Comparison of ENCODE assay signal across 8 mouse cellular contexts in genomic region chr19:31746635-31747034, GRCm38 (mm10). TPM values are rescaled to one million over a fixed set of nuclear protein-coding genes. Genes with fewer than 3 reads are reported as not detected.
DNase-seq lines count a peak whose midpoint lies in the region; ATAC-seq and TF ChIP-seq lines count a peak whose summit lies in the region.

No protein-coding gene starts in this region.

- H3K27ac ChIP-seq in left cerebral cortex, adult 2 months = no peak overlapping the region
- no peak overlapping the region for H3K27ac ChIP-seq in ES-E14 (ENCODE audit: insufficient read depth, low read depth, low read length, poor library complexity, severe bottlenecking)
- H3K27ac ChIP-seq in liver, postnatal 0 days (ENCODE audit: low read depth) = no peak overlapping the region

- in situ Hi-C loops in ES-E14 (cut with MboI; ENCODE audit: low sequenced_read_pairs in 2 of 2, unreplicated experiment in 2 of 2) = no loop called here

- WGBS in liver, postnatal 0 days (ENCODE audit: insufficient replicate concordance) = 18% methylated on average over 2 of the region's 2 CpGs

- no peaks in the 10 kb centered on the region for H3K27me3 ChIP-seq in liver, postnatal 0 days (ENCODE audit: insufficient read depth, low read length)

- no peak for TF ChIP-seq EP300 in liver, postnatal 0 days (IDR thresholded peaks at IDR 0.05; ENCODE audit: low read depth)

- no peak overlapping the region for H3K4me3 ChIP-seq in left cerebral cortex, adult 2 months
- H3K4me3 ChIP-seq in ES-E14 (ENCODE audit: insufficient read depth in 1 of 2, low read depth in 1 of 2, low read length in 2 of 2, poor library complexity in 1 of 2, severe bottlenecking in 1 of 2) = no peak overlapping the region
- H3K4me3 ChIP-seq in liver, postnatal 0 days (ENCODE audit: low read depth, low read length) = no peak overlapping the region

- peak; percentile 66 for TF ChIP-seq CTCF in left cerebral cortex, adult 2 months (IDR thresholded peaks at IDR 0.05)
- TF ChIP-seq CTCF in liver, postnatal 0 days (IDR thresholded peaks at IDR 0.05; ENCODE audit: low read depth) = peak; percentile 71

- no peak overlapping the region for H3K9ac ChIP-seq in ES-E14 (ENCODE audit: insufficient read depth, low read depth, low read length, poor library complexity, severe bottlenecking)
- no peak overlapping the region for H3K9ac ChIP-seq in liver, postnatal 0 days (replicated peaks)

- intact Hi-C loops in left cerebral cortex, adult 2 months (cut with DNase I) = loop anchor here (10.0 kb wide), 1 partner anchor 1082 kb away; no protein-coding TSS in a partner anchor

- H3K36me3 ChIP-seq in ES-E14 (ENCODE audit: control insufficient read depth, insufficient read depth, low read length, poor library complexity, severe bottlenecking) = no peaks in the 10 kb centered on the region
- no peaks in the 10 kb centered on the region for H3K36me3 ChIP-seq in liver, postnatal 0 days (replicated peaks; ENCODE audit: insufficient read depth, low read length)

- no peak overlapping the region for H3K4me2 ChIP-seq in liver, postnatal 0 days (ENCODE audit: low read depth, low read length)

- ATAC-seq in liver, postnatal 0 days = no peak
- no peak for ATAC-seq in erythroid progenitor cell, adult 5-6 weeks (replicated peaks; ENCODE audit: low FRiP score, poor library complexity, severe bottlenecking)

- H3K4me1 ChIP-seq in ES-E14 (ENCODE audit: control insufficient read depth in 2 of 2, insufficient read depth in 2 of 2, low read length in 2 of 2, poor library complexity in 1 of 2) = no peaks in the 10 kb centered on the region
- no peaks in the 10 kb centered on the region for H3K4me1 ChIP-seq in liver, postnatal 0 days (ENCODE audit: insufficient read depth)

- peak; percentile 16 for DNase-seq in cerebellum, adult 9-10 months
- no peak for DNase-seq in cerebellum, adult 9-11 months
- DNase-seq in left cerebral cortex, adult 2 months (ENCODE audit: extremely low spot score in 1 of 2, low spot score in 2 of 2) = peak; percentile 33 to 43
- DNase-seq in left cerebral cortex, adult 11 months (ENCODE audit: low spot score) = no peak
- DNase-seq in ES-E14 (ENCODE audit: low read depth, low spot score) = peak; percentile 43
- DNase-seq in embryo, embryonic 11 days = peak; percentile 72
- DNase-seq in liver, postnatal 0 days = peak; percentile 55

- no peaks in the 10 kb centered on the region for H3K9me3 ChIP-seq in ES-E14 (ENCODE audit: control insufficient read depth, insufficient read depth, low read depth, low read length)
- no peaks in the 10 kb centered on the region for H3K9me3 ChIP-seq in liver, postnatal 0 days (ENCODE audit: low read length)

TF ChIP-seq in ES-E14, 5 proteins besides CTCF, POLR2A, EP300 and RAD21:
- TF ChIP-seq ZC3H11A (IDR thresholded peaks at IDR 0.05; ENCODE audit: borderline replicate concordance, low read depth, low read length) (0 out of 2 replicates have a peak, but pooled peaks have one; percentile 7), MAFK (IDR thresholded peaks at IDR 0.05; ENCODE audit: insufficient read depth, low read depth, low read length) (no peak)

RNA-seq across cellular contexts. Expression of gene Prkg1, which starts 18.2 kb away (rescaled TPM):
- 10 to 100 TPM; 18.9 to 21.9 TPM for total RNA-seq in left cerebral cortex, adult 2 months (2021)
- total RNA-seq in ES-E14 (2012; rRNA removed) = 0.37 and 1.5 TPM in 2 replicates
- 0.69 and 0.74 TPM in 2 replicates for polyA plus RNA-seq in liver, postnatal 0 days (2015; fragmentation: Nextera tagmentation; extraction: Ambion mirVana)
- not detected in 2 replicates for total RNA-seq in erythroid progenitor cell, adult 5-6 weeks (2015; ENCODE audit: low replicate concordance)
- total RNA-seq in erythroid progenitor cell, adult 5-6 weeks (2017; ENCODE audit: low replicate concordance) = 0.26 TPM in 1 of 2 replicates, not detected in the other

Comparison
In these comparisons a context has a peak if more than half of its experiments do, and no peak if none do; other contexts are left out.
1. DNase-seq: peak in cerebellum, adult 9-10 months (single experiment), left cerebral cortex, adult 2 months (2 of 2), ES-E14 (single experiment), embryo, embryonic 11 days (single experiment) and liver, postnatal 0 days (single experiment); none in cerebellum, adult 9-11 months (single experiment) and left cerebral cortex, adult 11 months (single experiment).